Mouse (Mus musculus): ENCODE results near the gene Zswim7.

The Zswim7 gene

GRCm38 (mm10) chr11:62253380-62253779, 27.8 kb downstream of the Zswim7 start:
- no peak for DNase-seq (ENCODE audit: low read depth, low spot score)

GRCm38 (mm10) chr11:62251047-62251446, 30.1 kb downstream of the Zswim7 start:
- no peak for DNase-seq (ENCODE audit: low read depth, low spot score)

- no peak for DNase-seq (ENCODE audit: low read depth, low spot score)
These were observed 31.7 kb downstream of the Zswim7 start for GRCm38 (mm10) chr11:62249266-62250037.

GRCm38 (mm10) chr11:62248401-62249244, 32.6 kb downstream of the Zswim7 start, which contains the start of gene Adora2b:
Gene Adora2b, plus strand, starts transcription at chr11:62248984.
- DNase-seq (ENCODE audit: low read depth, low spot score), result no peak

GRCm38 (mm10) chr11:62247759-62248400, 33.3 kb downstream of the Zswim7 start:
- no peak for DNase-seq (ENCODE audit: low read depth, low spot score)

- DNase-seq (ENCODE audit: low read depth, low spot score), result no peak
These were observed 36.7 kb downstream of the Zswim7 start for GRCm38 (mm10) chr11:62244471-62244870.

- no peak for DNase-seq (ENCODE audit: low read depth, low spot score)
These were observed 37.3 kb downstream of the Zswim7 start for GRCm38 (mm10) chr11:62243871-62244270.

- DNase-seq (ENCODE audit: low read depth, low spot score), result no peak
These were observed 40.4 kb downstream of the Zswim7 start for GRCm38 (mm10) chr11:62240631-62241261.

- no peak for DNase-seq (ENCODE audit: low read depth, low spot score)
These were observed 56.4 kb downstream of the Zswim7 start for GRCm38 (mm10) chr11:62224797-62225196.

- no peak for DNase-seq (ENCODE audit: low read depth, low spot score)
These were observed 57.2 kb downstream of the Zswim7 start for GRCm38 (mm10) chr11:62223962-62224361.

GRCm38 (mm10) chr11:62223416-62223815, 57.8 kb downstream of the Zswim7 start:
- no peak for DNase-seq (ENCODE audit: low read depth, low spot score)

- no peak for DNase-seq (ENCODE audit: low read depth, low spot score)
These were observed 60.2 kb downstream of the Zswim7 start for GRCm38 (mm10) chr11:62220756-62221510.

GRCm38 (mm10) chr11:62217751-62218150, 63.4 kb downstream of the Zswim7 start:
- no peak for DNase-seq (ENCODE audit: low read depth, low spot score)

All from telencephalon, adult 2 months (tissue).